Mouse (Mus musculus) layer of hippocampus, postnatal 14 days (tissue): ENCODE measurements around the gene Pithd1. TPM values are rescaled to one million over a fixed set of nuclear protein-coding genes. Genes with fewer than 3 reads are reported as not detected.
A peak's percentile ranks its signal among the peaks of the same experiment; 100 is the strongest.
"Not testable (repeated sequence)": the region's sequence is repeated elsewhere in the genome, so short reads cannot be mapped to it uniquely, and the experiment has no call there.

ENCODE experiments used
- DNase-seq, 2 experiments: peaks; one replicate each; pipeline ENCODE4 v3.0.0; 2021 to 2022; ENCODE audit warnings: low spot score in 2 of 2, mixed read lengths in 1 of 2
- total RNA-seq, 2 experiments: library from RNA; stranded (reverse); gene quantifications; 2 replicates each; pipeline ENCODE4 v1.2.3; 2021

Gene Pithd1
- total RNA-seq, 2 experiments from 2014 or later: 86.8 to 90.1 TPM

GRCm38 (mm10) chr4:135993941-135994340 lies 6.9 kb upstream of the Pithd1 start:
- no peak for DNase-seq

GRCm38 (mm10) chr4:135987714-135988113 lies 650 bp upstream of the Pithd1 start:
- no peak for DNase-seq

- no peak for DNase-seq
Measured at GRCm38 (mm10) chr4:135986301-135986942, 642 bp downstream of the Pithd1 start.

- no peak for DNase-seq
Measured at GRCm38 (mm10) chr4:135985769-135986168, 1.3 kb downstream of the Pithd1 start.

GRCm38 (mm10) chr4:135985193-135985592 lies 1.9 kb downstream of the Pithd1 start:
- no peak for DNase-seq

GRCm38 (mm10) chr4:135984556-135984955 lies 2.5 kb downstream of the Pithd1 start:
- DNase-seq: no peak

- peak in 1 of 2 experiments; percentile 93 for DNase-seq
Measured at GRCm38 (mm10) chr4:135981524-135982063, 5.5 kb downstream of the Pithd1 start.

GRCm38 (mm10) chr4:135980223-135980622 lies 6.8 kb downstream of the Pithd1 start:
- DNase-seq: not testable (repeated sequence)

- DNase-seq: no peak
Measured at GRCm38 (mm10) chr4:135976146-135976545, 10.9 kb downstream of the Pithd1 start.

- no peak for DNase-seq
Measured at GRCm38 (mm10) chr4:135972911-135973811, 13.9 kb downstream of the Pithd1 start.

- DNase-seq: peak; percentile 87 to 91
Measured at GRCm38 (mm10) chr4:135972556-135972906, 14.5 kb downstream of the Pithd1 start, which contains the start of gene Lypla2. Gene Lypla2 (minus strand): TSS chr4:135972626.

GRCm38 (mm10) chr4:135971805-135972555 lies 15.1 kb downstream of the Pithd1 start:
- DNase-seq: no peak

GRCm38 (mm10) chr4:135970585-135970984 lies 16.5 kb downstream of the Pithd1 start:
- DNase-seq: no peak

- DNase-seq: no peak
Measured at GRCm38 (mm10) chr4:135969070-135969750, 17.9 kb downstream of the Pithd1 start.

GRCm38 (mm10) chr4:135968271-135968869 lies 18.7 kb downstream of the Pithd1 start:
- DNase-seq: no peak

GRCm38 (mm10) chr4:135967086-135967760 lies 19.8 kb downstream of the Pithd1 start:
- DNase-seq: no peak

GRCm38 (mm10) chr4:135966283-135966682 lies 20.8 kb downstream of the Pithd1 start:
- no peak for DNase-seq

GRCm38 (mm10) chr4:135965113-135965512 lies 22.0 kb downstream of the Pithd1 start:
- DNase-seq: no peak

GRCm38 (mm10) chr4:135964426-135964825 lies 22.6 kb downstream of the Pithd1 start:
- no peak for DNase-seq
